Mouse (Mus musculus) adrenal gland, adult 8-10 months (tissue): ENCODE measurements at regions not wholly inside any gene's neighbourhood (a gene's known extent, or its start where the extent isn't known, plus 50 kb on each side); places are given as distances from the start of the nearest gene placed in this dataset.
A peak's percentile ranks its signal among the peaks of the same experiment; 100 is the strongest.
"Not testable (repeated sequence)": the region's sequence is repeated elsewhere in the genome, so short reads cannot be mapped to it uniquely, and the experiment has no call there.

ENCODE experiments used
- DNase-seq: peaks from one replicate; pipeline ENCODE4 v3.0.0; 2022

- not testable (repeated sequence) for DNase-seq
Observed at GRCm38 (mm10) chr13:50754911-50755310, 56.8 kb downstream of the Gm8765 start.

- not testable (repeated sequence) for DNase-seq
Observed at GRCm38 (mm10) chr13:50756334-50756733, 58.2 kb downstream of the Gm8765 start.

GRCm38 (mm10) chr13:50764618-50765017 lies 66.5 kb downstream of the Gm8765 start:
- DNase-seq: no peak

GRCm38 (mm10) chr13:50780036-50780435 lies 81.9 kb downstream of the Gm8765 start:
- peak; percentile 24 for DNase-seq

GRCm38 (mm10) chr13:50829879-50830550 lies 131.9 kb downstream of the Gm8765 start:
- DNase-seq: not testable (repeated sequence)
